Mouse (Mus musculus) liver, adult (tissue): Measurements from ENCODE around the gene Fibp.

Experiments used
- GATA4 ChIP-seq: IDR thresholded peaks from 2 replicates; pipeline ENCODE4 v1.6.1; 2014; ENCODE audit warnings: mild to moderate bottlenecking, low read length; ENCODE audit not compliant: insufficient replicate concordance

Fibp gene

DNA sequence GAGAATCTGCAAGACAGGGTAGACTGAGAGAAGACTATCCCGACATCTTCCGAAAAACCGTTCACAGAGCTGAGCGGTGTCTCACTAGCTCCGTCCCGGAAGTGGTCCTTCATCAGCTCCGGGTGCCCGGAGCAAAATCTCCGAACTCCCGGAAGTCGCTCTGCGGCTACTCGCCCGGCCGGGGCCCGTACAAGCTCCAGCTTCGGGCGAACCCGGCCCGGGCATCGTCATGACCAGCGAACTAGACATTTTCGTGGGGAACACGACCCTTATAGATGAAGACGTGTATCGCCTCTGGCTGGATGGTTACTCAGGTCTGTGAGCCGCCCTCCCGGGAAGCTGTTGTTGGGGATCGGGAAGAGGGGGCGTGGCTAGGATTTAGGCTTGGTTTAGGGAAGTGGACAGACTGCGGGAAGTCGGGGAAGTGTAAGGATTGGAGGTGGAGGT is at the start of gene Fibp:
TSS of gene Fibp (plus strand) at position 151 of the 447 bp plus-strand sequence.
- TF ChIP-seq GATA4: peak; percentile 34; the same call in 1 of the 2 replicates

DNA sequence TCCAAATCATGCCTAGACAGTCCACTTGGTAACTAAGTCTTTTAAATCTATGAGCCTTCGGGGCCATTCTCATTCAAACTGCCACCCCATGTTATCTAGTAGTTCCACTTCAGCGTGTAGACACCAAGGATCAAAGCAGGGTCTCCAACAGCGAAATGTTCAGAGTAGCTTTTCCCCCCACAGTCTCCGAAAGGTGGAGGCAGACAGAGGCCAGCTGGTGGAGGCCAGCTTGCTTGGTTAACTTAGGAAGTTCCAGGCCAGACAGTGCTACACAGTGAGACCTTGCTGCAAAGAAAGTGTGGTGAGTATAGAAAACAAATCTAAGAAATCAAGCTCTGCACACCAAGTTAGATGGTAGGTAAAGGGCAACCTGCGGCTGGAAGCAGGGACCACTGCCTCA is 49.8 kb upstream of the Fibp start:
- TF ChIP-seq GATA4: no peak

DNA sequence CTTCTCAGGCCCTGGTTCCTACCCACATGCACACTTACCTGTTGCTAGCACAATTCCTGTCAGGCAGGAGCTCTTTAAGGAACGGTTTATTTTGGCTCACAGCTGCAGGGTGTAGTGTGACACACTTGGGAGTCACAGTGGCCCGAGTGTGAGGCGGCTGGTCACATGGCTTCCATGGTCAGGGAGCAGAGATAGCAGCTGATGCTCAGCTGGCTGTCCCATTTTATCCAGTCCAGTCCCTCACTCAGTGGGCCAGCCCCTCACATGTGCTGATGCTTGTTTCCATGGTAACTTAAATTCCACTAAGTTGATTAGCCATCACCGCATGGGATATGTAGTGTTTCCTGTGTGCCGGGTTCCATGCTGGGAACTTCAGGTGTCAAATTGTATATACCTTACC is 48.5 kb upstream of the Fibp start:
- no peak for TF ChIP-seq GATA4

DNA sequence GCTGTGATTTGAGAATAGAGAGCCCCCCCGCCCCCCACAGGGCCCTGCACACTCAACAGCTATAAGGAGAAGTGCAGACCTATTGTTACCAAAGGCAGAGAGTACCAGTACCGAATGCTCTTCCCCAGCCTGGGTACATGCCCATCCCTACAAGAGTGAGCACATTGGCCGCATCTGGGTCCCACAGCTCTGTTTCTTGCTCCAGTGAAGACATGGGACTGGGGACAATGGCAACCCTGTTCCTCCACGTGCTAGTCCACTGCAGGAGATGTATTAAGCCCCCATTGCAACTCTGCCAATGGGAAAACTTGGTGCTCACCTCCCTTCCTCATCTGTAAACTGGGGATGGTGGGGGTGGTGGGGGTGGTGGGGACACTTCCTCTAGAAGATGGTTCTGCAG is 46.6 kb upstream of the Fibp start:
- no peak for TF ChIP-seq GATA4

DNA sequence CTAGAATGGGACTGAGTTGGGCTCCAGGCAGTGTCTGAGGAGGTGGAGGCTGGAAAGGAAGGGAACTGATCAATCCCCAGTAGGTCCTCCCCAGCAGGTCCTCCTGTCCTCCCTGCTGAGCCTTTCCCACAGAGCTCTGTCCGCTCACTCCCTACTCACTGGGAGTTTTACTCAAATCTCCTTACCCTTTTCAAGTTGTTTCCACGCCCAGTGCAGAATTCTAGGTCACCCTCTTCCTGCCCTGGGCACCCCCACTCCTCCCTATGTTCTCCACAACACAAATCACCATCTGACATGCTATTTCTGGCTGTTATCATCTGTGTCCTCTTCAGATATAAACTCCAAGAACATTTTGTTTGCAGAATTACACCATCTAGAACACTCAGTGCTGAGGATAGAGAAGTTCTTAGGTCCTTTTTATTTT is 45.9 kb upstream of the Fibp start:
- TF ChIP-seq GATA4: peak; percentile 59; the same call in 1 of the 2 replicates

DNA sequence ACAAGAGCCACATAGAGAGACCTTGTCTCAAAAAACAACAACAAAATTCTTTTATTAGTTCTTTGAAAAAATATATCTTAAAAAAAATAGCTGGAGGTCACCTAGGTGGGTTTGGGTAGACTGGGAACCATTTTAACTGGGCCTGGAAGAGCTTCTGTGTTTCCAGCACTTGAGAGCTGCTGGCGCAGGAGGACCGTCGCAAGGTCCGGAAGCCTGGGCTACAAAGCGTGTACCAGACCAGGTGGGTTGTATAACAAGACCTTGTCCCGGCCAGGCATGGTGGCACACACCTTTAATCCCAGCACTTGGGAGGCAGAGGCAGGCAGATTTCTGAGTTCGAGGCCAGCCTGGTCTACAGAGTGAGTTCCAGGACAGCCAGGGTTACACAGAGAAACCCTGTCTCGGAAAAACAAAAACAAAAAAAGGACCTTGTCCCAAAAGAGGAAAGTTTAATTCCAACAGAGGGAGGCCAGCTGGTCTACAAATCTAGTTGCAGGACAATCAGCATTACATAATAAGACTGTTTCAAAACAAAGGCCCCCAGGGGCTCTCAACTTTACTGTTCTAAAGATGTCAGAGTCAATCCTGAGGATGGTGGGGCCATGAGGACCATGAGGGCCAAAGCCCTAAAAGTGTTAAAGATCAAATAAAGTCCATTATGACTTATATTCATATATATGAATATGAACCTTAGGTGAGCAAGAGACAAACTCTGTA is 41.5 kb upstream of the Fibp start:
- TF ChIP-seq GATA4: no peak

DNA sequence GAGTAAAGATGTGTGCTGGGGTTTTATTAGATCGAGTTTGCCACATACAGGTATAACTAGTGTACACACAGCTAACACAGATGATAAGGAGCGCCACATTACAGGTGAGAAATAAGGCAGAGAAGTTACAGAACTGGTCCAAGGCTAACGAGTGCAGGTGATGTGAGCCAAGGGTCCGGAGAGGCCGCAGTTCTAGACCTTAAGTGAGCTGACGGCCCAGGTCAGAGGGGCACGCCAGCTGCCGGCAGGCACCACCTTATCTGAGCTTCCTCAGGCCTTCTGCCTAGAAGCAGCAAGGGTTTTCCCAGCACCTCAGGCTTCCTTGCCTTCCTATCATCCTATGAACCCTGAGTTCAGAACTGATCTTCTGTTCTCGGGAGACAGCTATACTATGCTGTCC is 40.8 kb upstream of the Fibp start:
- no peak for TF ChIP-seq GATA4

DNA sequence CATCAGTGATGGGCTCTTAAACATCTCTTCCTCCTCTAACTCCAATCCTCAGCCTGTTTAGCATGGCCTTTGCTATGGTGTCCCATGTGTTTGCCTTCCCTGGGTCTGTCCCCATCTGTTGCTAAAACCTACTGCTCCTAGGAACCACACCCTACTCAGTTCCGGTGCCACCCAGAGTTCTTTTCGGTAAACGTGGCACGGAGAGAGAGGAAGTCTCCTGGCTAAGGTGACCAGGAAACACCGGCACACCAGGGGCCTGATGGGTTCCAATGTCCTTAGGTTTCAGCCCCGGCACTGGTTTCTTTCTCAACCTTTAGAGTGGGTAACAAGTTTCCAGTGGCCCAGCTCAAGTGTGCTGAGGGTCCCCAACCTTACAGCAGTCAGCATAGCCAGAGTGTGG is 39.8 kb upstream of the Fibp start:
- no peak for TF ChIP-seq GATA4

DNA sequence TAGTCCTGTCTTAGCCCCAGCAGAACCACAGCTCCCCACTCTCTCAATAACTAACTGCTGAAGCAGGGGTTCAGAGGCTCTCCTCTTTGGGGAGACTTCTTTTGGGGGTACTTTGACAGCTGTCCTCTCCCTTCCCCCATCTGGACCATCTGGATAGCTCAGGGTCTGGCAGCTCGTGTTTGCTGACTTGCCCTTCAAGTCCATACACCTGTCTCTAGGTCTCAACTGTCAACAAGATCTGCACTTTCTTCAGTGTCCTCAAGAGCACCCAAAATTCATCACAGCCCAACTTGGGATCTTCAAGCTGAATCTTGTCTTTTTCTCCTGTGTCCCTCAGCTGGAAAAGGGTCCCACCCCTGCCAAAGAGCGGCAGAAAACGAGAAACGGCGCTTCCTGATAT is 38.6 kb upstream of the Fibp start:
- no peak for TF ChIP-seq GATA4

DNA sequence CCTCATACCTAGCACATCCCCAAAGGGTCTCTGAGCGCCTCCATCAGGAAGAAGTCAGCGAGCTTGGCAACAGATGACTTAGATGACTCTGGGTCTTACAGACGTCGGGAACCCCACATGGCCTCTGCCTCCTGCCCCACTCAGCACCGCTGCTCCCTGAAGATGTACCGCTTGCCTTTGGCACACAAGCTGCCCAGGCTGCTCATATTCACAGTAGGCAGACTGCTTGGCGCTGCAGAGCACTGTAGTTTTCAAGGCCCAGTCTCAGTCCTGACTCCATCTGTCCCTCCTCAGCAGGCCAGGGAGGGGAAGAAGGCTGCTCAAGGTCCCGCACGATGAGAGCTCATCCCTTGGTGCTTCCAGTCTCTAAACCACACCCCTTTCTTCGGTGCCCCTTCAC is 38.1 kb upstream of the Fibp start:
- no peak for TF ChIP-seq GATA4

DNA sequence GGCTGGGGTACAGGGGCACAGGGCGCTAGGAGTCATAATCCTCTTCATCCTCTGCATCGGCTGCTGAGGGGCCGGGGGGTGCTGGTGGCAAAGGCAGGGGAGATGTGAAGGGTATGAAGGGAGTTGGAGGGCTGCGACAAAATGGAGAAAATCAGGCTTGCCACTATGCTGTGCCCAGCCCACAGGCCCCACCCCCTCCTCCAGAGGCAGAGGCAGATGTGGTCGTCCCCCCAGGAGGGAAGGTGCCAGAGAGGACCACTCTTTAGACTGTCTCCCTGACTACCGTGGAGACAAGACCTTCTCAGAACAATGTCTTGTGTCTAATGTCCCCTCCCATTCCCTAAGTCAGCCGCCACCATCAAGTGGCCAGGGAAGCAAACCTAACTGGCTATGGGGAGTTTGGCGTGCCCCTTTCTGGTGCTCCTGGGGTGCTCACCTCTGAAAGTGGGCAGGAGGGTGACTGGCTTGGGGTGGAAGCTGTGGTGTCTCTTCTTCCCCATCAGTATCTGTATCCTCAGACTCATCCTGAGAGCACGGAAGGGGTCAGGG is 37.4 kb upstream of the Fibp start:
- no peak for TF ChIP-seq GATA4

DNA sequence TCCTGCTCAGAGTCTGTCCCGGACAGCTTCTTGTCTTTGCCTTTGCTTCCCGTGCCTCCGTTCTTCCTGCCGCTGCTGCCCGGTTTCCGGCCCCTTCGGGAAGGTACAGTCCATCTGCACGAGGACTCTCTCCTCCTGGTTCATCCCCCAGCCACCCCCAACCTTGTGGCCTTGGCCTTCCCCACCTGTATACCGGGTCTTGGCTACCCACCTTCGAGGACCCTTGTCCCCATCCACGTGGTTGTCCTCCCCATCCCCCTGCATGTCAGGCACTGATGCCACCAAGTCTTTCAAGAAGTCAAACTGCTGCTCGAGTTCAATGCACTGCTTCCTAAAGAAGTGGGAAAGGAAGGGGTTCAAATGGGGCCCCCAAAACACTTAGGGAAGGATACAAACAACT is 36.9 kb upstream of the Fibp start:
- TF ChIP-seq GATA4: no peak

DNA sequence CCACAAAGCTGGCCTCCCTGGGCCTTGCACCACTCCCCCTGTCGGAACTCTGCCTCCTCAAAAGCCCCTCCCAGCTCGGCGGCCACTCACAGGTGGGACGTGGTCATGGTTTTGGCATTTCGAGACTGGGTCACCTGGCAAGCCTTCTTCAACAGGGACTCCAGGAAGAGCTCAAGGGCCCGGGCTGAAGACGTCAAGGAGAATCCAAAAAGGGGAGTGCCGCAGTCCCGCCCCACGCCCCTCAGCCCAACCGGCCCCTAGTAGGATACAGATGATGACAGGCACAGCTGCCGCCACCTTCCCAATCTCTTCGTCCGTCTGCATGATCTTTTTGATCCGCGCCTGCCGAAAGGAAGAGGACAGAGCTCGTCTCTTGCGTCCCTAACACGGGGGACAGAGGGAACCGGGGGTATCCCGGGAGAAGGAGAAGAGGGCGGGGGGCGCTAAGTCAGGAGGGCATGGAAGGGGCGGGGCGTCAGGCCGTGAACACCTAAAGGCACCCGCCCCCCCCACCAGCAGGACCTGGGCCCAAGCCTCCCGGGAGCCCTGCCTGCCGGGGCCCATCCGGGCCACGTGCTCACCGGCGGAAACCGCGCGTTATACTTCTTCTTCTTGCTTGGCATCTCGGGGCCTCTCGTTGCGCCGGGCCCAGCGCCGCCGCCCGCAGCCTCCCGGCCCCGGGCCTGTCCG is 36.2 kb upstream of the Fibp start:
- no peak for TF ChIP-seq GATA4

DNA sequence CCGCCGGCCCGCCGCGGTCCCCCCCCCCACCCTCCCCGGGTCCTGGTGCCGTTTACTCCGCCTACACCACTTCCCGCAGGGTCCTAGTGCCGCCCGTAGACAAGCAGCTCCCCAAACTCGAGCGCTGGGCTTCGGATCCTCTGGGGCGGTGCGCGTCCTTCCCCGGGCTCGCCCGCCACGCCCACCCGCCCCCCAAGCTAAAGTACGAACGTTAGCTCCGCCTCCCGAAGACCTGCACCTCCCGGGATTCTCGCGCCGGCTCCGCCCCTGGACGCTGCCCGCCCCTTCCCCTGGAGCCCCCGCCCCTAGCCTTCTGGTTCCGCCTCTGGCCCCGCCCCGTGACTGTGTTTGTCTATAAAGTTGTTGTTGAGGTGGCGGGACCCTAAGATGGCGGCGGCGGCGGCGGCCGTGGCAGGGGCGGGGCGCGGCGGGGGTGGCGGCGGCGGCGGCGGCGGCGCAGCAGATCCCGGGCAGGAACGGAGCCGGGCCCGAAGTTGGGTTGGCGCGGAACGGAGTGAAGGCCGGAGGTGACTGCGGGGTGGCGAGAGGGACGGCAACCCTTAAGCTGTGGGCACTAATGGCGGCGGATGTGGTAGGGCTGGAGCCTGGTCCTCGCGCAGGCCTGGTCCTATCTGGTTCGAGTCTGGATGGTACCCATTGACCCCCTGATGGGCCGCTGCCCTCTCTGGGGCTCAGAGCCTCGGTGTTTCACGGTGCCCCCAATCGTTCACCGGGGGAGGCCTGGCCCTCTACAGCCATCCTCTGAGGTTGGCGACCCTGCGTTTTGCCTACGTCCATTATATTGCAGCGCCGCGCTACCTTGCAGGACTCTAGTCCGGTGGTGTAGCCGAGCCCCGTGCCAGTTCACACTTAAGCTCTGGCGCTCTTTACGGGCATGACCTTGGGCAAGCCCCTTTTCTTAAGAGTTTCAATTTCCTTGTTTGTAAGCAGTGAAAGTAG is 35.4 kb upstream of the Fibp start, which contains the start of the genes Drap1 and AI837181:
TSS of gene Drap1 (minus strand) at position 198 of the 960 bp plus-strand sequence.
TSS of gene AI837181 (plus strand) at position 363 of the 960 bp plus-strand sequence.
- no peak for TF ChIP-seq GATA4
